Mouse (Mus musculus): ENCODE data around the gene Elane. TPM values are rescaled to one million over a fixed set of nuclear protein-coding genes. Genes with fewer than 3 reads are reported as not detected.

The Elane gene
- polyA plus RNA-seq, 1 experiment from 2014 or later: not detected

DNA sequence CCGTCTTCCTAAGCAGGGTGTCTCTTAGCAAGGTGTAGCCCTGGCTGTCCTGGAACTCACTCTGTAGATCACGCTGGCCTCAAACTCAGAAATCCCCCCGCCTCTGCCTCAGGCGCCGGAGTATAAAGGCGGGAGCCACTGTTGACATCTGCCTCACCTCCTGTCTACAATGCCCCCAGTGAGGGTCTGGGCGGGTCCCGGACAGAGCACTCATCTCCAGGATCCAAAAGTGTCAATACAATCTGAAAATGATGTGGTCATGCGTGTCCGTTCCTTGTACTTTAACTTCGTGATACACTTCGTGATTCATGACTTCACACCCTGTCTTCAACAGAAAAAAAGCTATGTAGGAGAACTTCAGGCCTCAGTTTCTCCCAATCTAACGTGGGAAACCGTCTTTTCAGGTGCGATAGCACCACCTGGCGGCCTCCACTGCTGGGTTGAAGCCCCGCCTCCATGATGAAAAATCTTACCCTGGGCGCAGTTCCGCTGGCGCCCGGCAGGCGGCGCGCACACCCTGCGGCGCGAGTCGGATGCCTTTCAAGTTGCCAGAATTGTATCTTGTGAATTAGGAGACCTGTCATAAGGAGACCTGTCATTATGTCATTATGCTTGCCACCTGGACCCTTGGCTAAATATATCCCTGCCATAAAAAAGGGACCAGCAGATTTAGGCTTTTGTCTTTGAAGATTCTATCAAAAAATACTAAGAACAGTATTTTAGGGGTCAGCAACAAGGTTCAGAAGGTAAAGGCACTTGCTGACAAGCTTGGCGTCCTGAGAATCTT, 39.1 kb downstream of the Elane start:
- H3K4me1 ChIP-seq (replicated peaks; ENCODE audit: insufficient read depth, low read length): peaks cover 26% of the 10 kb centered on the region
- H3K27me3 ChIP-seq (ENCODE audit: insufficient read depth, low read length): peaks cover 25% of the 10 kb centered on the region
- no peaks in the 10 kb centered on the region for H3K9me3 ChIP-seq (replicated peaks; ENCODE audit: low read length)
- no peak overlapping the region for H3K9ac ChIP-seq (ENCODE audit: low read depth, low read length)
- peak overlapping the region; percentile 68; the same call in 1 of the 2 replicates for H3K4me2 ChIP-seq (ENCODE audit: low read length)
- DNase-seq (ENCODE audit: low spot score) (peak; percentile 92), ATAC-seq (replicated peaks; ENCODE audit: low FRiP score, low read depth) (no peak)
- no peak overlapping the region for H3K27ac ChIP-seq
- no peak overlapping the region for H3K4me3 ChIP-seq (replicated peaks; ENCODE audit: low read depth, low read length)
- peak; percentile 100 for TF ChIP-seq CTCF (IDR thresholded peaks at IDR 0.05; ENCODE audit: low read depth)
- H3K36me3 ChIP-seq (ENCODE audit: insufficient read depth, low read length): no peaks in the 10 kb centered on the region
- 10% methylated on average over 29 of the region's 29 CpGs for WGBS

GRCm38 (mm10) chr10:79925785-79926490, 39.9 kb downstream of the Elane start:
- DNase-seq (ENCODE audit: low spot score) (no peak), ATAC-seq (replicated peaks; ENCODE audit: low FRiP score, low read depth) (no peak)
- H3K9me3 ChIP-seq (replicated peaks; ENCODE audit: low read length): no peaks in the 10 kb centered on the region
- peaks cover 18% of the 10 kb centered on the region for H3K27me3 ChIP-seq (ENCODE audit: insufficient read depth, low read length)
- 7% methylated on average over 15 of the region's 15 CpGs for WGBS
- peak overlapping the region; percentile 91 for H3K4me3 ChIP-seq (replicated peaks; ENCODE audit: low read depth, low read length)
- peaks cover 1% of the 10 kb centered on the region; the same call in 1 of the 2 replicates for H3K36me3 ChIP-seq (ENCODE audit: insufficient read depth, low read length)
- peak overlapping the region; percentile 93; the same call in 1 of the 2 replicates for H3K9ac ChIP-seq (ENCODE audit: low read depth, low read length)
- peaks cover 21% of the 10 kb centered on the region for H3K4me1 ChIP-seq (replicated peaks; ENCODE audit: insufficient read depth, low read length)
- H3K27ac ChIP-seq: peak overlapping the region; percentile 20; the same call in 1 of the 2 replicates
- no peak for TF ChIP-seq CTCF (IDR thresholded peaks at IDR 0.05; ENCODE audit: low read depth)
- peak overlapping the region; percentile 68 for H3K4me2 ChIP-seq (ENCODE audit: low read length)

- H3K36me3 ChIP-seq (ENCODE audit: insufficient read depth, low read length): peaks cover 7% of the 10 kb centered on the region; the same call in 1 of the 2 replicates
- H3K27ac ChIP-seq: peak within 1 kb of the TSS; percentile 98
- H3K9ac ChIP-seq (ENCODE audit: low read depth, low read length): peak within 1 kb of the TSS; percentile 93
- no peaks in the 10 kb centered on the region for H3K9me3 ChIP-seq (replicated peaks; ENCODE audit: low read length)
- peak; percentile 96 for DNase-seq (ENCODE audit: low spot score)
- peak; percentile 75 for ATAC-seq (replicated peaks; ENCODE audit: low FRiP score, low read depth)
- H3K4me3 ChIP-seq (replicated peaks; ENCODE audit: low read depth, low read length): peak within 1 kb of the TSS; percentile 91
- under 1% methylated on average over 61 of the region's 63 CpGs for WGBS
- peak within 1 kb of the TSS; percentile 68 for H3K4me2 ChIP-seq (ENCODE audit: low read length)
- H3K4me1 ChIP-seq (replicated peaks; ENCODE audit: insufficient read depth, low read length): peaks cover 14% of the 10 kb centered on the region
- H3K27me3 ChIP-seq (ENCODE audit: insufficient read depth, low read length): peaks cover 10% of the 10 kb centered on the region
- 0 out of 2 replicates have a peak, but pooled peaks have one; percentile 4 for TF ChIP-seq CTCF (IDR thresholded peaks at IDR 0.05; ENCODE audit: low read depth)
Measured at GRCm38 (mm10) chr10:79926491-79927323, 40.7 kb downstream of the Elane start, which contains the start of gene Arid3a. Gene Arid3a (plus strand): TSS chr10:79927043.

GRCm38 (mm10) chr10:79927324-79928029, 41.4 kb downstream of the Elane start:
- under 1% methylated on average over 50 of the region's 54 CpGs for WGBS
- peak overlapping the region; percentile 91 for H3K4me3 ChIP-seq (replicated peaks; ENCODE audit: low read depth, low read length)
- peak overlapping the region; percentile 98 for H3K27ac ChIP-seq
- H3K27me3 ChIP-seq (ENCODE audit: insufficient read depth, low read length): peaks cover 5% of the 10 kb centered on the region
- peak; percentile 72 for DNase-seq (ENCODE audit: low spot score)
- H3K9ac ChIP-seq (ENCODE audit: low read depth, low read length): peak overlapping the region; percentile 93
- ATAC-seq (replicated peaks; ENCODE audit: low FRiP score, low read depth): peak; percentile 33
- H3K4me1 ChIP-seq (replicated peaks; ENCODE audit: insufficient read depth, low read length): peaks cover 18% of the 10 kb centered on the region
- no peaks in the 10 kb centered on the region for H3K9me3 ChIP-seq (replicated peaks; ENCODE audit: low read length)
- H3K4me2 ChIP-seq (ENCODE audit: low read length): peak overlapping the region; percentile 68
- peaks cover 12% of the 10 kb centered on the region; the same call in 1 of the 2 replicates for H3K36me3 ChIP-seq (ENCODE audit: insufficient read depth, low read length)
- 0 out of 2 replicates have a peak, but pooled peaks have one; percentile 11 for TF ChIP-seq CTCF (IDR thresholded peaks at IDR 0.05; ENCODE audit: low read depth)

- Histone ChIP-seq H3K4me2 (ENCODE audit: low read length) (peak overlapping the region; percentile 68), H3K9me3 (replicated peaks; ENCODE audit: low read length) (no peaks in the 10 kb centered on the region), H3K9ac (ENCODE audit: low read depth, low read length) (peak overlapping the region; percentile 93), H3K27ac (peak overlapping the region; percentile 98), H3K27me3 (ENCODE audit: insufficient read depth, low read length) (0 out of 2 replicates have a peak, but pooled peaks cover under 1% of the 10 kb centered on the region), H3K36me3 (ENCODE audit: insufficient read depth, low read length) (peaks cover 12% of the 10 kb centered on the region; the same call in 1 of the 2 replicates), H3K4me3 (replicated peaks; ENCODE audit: low read depth, low read length) (peak overlapping the region; percentile 91), H3K4me1 (replicated peaks; ENCODE audit: insufficient read depth, low read length) (peaks cover 25% of the 10 kb centered on the region)
- peak; percentile 67 for DNase-seq (ENCODE audit: low spot score)
- TF ChIP-seq CTCF (IDR thresholded peaks at IDR 0.05; ENCODE audit: low read depth): no peak
- WGBS: under 1% methylated on average over 29 of the region's 29 CpGs
- ATAC-seq (replicated peaks; ENCODE audit: low FRiP score, low read depth): no peak
Measured at GRCm38 (mm10) chr10:79928030-79928694, 42.1 kb downstream of the Elane start.

Data from kidney, postnatal 0 days (tissue).